Mouse (Mus musculus) spleen, adult 12 weeks (tissue): ENCODE measurements around the gene Mpped2.

Experiments
- DNase-seq: peaks from one replicate; pipeline ENCODE4 v3.0.0; 2022; ENCODE audit warnings: low spot score

Mpped2 gene

GRCm38 (mm10) chr2:106856361-106856961, 163.4 kb downstream of the Mpped2 start:
- DNase-seq: no peak

- DNase-seq: no peak
Measured at GRCm38 (mm10) chr2:106857258-106857657, 164.2 kb downstream of the Mpped2 start.

DNA sequence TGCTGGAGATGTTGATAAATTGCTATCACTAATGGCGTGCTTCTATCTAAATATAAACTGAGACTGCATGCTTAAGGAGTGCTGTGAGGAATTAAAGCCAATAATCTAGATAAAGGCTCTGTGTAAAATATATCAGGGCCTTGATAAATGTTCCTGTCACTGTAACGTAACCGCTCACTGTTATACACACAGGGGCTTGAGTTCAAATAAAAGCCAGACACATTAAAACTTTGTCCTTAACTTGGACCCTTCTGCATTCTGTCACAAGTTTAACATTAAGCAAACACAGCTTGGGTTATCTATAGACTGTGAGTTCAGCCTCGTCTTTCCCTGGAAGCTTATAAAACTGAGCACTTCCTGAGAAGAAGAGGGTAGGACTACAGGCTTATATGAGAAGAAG, 164.6 kb downstream of the Mpped2 start:
- DNase-seq: no peak

DNA sequence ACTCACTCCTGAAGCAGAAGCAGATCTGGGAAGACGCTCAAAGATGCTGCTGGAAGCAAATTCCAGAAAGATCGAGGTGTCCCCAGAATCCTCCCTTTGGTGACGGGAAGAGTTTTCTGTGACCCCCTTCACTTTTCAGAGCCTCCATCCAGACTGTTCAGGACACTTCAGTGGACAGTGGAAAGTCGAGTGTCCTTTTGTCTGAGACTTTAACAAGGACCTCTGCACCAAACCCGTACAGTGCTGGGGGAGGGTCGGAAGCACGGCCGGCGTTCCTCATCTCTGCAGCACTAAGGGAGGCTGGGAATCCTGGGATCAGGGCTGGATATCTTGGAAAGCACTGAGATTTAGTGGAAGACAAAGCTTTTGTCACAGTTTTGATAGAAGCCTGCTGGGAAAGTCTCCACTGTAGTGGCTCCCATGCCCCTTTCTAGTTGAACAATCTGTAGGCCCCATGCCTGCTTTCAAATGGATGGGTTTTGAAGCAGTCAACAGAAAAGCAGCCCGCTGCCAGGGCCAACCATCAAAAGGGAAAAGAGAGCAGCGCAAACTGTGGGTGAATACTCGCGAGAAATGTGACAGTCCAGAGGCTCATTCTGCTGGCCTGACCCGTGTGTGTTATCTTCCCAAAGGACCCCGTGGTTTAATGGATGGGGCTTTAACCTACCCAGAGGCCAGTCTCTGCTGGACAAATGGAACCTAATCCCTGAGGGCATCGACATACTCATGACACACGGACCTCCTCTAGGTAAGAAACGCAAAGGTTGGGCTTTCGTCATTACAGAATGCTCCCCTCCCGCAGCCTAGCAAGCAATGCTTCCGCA, 168.0 kb downstream of the Mpped2 start:
- no peak for DNase-seq

DNA sequence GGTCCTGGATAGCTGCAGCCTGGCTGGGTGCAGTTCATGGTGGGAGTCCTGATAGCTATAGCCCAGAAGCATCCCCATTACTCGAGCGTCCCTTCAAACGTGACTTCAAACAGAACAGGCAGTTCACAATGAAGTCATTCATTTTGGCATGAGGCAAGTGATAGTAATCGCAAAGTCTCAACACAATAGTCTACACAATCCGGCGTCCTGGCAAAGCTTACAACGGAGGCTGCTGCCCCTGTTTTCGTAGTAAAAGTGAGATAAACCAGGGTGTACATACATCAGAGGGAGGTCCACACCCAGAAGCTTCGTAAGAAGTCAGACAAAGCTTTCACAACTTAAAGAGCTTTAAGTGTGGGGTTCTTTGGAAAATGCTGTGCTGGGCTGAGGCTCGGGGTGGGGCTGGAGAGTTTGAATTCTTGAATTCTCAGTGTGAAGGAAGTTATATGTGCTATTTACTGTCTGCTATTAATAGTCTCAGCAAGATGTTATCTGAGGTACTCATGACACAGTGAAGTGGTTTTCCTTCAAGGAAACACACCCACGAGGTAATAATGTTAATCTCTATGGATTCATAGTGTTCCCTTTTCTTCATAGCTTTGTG, 170.1 kb downstream of the Mpped2 start:
- DNase-seq: no peak

DNA sequence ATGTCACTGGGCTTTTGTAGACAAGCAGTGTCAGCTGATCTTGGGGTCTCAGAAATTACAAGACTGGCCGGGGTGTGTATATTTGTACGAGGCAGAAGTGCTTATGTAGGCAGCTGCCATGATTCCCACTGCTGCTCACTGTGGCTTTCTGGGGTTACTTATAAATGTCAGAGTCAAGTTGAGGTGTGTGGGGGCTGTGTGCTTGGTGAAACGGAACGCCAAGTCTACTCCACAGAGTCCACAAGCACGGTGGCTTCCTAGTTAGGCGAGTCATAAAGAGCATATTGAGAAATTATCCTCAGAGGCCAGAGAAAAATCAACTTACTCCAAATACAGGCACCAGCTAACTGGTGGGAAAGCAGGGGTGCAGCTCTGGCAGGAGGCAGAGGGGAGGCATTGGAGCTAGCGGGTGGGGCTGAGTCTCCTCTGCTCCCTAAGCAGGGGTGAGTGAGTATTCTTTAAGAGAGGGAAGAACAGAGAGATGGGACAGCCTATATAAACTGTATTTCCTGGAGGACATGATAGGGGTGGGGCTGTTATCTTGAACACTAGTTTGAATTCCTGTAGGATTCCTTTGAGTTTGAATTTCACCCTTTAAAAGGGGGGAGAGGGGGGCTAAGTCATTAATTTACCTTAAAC, 172.2 kb downstream of the Mpped2 start:
- no peak for DNase-seq

GRCm38 (mm10) chr2:106866303-106866702, 173.2 kb downstream of the Mpped2 start:
- no peak for DNase-seq

DNA sequence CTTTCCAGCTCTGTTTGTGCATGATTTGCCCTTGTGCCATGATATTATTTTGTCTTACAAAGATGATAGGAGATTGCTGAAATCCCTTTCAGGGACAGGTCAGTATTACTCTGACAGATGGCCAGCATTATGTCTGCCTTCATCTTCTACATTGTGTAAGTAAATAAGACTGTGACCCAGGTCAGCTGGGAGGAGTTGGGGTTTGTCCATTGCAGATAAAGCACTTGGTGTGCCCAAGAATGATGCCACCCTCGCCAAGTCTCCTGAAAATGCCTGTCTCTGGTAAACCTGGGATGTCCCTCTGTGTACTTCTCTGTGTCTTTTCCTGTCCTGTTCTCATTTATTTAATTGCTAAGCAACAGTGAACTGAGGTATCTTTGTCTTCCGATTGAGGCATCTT, 177.8 kb downstream of the Mpped2 start:
- no peak for DNase-seq

- DNase-seq: no peak
Measured at GRCm38 (mm10) chr2:106873166-106873565, 180.1 kb downstream of the Mpped2 start.

DNA sequence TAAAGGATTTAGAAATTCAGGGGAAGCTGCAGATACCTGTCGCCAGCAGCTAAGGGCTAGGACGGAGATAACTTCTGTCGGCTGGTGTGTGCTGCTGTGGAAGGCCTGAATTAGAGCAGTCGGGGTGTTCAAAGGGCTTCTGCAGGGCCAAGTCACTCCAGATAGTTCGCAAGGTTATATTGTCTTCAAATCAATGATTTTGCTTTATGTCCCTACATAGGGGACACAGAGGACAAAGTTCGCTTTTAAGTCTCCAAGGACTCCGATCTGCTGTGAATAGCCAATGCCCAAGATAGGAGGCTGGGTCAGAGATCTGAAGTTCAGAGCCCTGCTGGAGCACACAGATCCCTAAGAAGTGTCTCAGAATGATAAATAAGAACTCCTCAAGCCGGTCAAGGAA, 190.3 kb downstream of the Mpped2 start:
- DNase-seq: no peak

GRCm38 (mm10) chr2:106888174-106888573, 195.1 kb downstream of the Mpped2 start:
- no peak for DNase-seq

DNA sequence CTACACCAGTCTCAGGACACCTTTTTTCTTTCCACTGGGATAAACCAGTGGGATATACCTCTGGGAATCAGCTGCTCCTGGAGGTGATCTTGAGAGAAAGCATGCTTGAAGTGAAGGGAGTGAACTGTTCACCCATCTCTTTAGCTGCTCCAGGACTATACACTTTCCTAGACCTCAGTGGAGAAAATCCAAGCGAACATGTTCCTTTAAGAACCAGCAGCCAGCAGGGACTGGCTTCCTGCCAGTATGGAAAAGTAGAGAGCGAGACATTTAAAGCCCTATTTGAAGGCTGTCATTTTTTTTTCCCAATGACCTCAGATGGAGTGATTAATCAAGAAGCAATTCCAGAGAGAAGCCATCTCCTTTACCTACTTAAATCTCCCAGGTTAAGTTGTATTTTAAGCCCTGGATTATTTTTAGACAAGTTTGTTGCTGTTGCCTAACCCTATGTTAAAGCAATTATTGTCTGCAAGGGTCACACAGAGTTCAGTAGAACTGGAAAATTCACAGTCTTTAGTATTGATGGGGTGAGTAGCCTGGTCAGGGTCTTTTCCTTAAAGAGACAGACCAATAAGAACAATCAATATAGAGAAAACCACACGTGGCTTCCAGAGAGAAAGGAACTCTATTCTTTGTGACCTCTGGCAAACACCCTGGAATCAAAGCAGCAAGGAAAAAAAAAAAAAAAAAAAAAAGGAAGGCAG, 196.4 kb downstream of the Mpped2 start:
- no peak for DNase-seq

DNA sequence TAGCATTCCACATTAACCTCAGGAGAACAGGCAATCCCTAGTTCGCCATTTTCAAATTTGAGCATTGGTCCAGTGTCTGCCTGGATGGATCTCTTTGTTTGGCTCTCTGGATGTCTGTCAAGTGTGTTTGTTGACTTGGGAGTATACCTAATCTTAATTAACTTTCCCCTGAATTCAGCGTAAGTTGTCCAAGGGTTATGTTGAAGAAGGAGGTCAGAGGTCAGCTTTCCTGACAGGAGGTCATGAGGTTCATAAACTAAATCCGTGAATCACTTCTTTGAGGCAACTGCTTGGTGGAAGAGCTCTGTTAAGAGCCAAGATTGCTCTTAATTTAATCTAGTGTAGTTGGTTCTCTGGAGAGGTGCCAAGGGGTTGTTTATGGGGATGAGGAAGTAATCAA, 200.3 kb downstream of the Mpped2 start:
- no peak for DNase-seq

DNA sequence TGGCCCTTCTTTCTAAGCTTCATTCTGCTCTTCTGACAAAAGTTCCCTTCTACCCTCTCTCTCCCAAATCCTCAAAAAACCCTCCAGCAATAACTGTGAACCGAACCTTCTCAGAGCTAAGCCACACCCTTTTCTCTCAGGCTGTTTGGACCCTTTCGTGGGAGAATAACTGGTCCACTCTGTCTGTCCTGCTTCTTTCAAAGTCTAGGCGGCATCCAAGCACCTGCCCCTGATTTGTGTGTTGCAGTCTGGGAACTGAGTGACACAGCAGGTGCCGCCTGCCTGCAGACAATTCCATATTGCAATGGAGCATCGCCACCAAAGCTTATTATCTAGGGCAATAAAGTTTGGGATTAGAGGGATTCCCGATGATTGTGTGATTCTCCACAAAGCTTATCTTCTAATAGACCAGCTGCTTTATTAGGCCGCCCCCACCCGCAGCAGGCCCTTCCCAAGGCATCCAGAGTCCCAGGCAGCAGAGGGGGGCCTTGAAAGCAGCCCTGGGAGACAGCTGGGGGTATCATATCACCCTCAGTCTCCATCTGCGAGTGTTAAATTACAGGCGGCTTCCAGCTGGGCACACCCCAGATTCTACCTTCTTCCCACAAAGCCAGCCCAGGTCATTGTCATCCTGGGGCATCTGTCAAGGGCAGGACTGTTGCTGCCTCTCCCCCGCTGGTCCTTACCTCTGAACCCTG, 202.4 kb downstream of the Mpped2 start:
- no peak for DNase-seq

DNA sequence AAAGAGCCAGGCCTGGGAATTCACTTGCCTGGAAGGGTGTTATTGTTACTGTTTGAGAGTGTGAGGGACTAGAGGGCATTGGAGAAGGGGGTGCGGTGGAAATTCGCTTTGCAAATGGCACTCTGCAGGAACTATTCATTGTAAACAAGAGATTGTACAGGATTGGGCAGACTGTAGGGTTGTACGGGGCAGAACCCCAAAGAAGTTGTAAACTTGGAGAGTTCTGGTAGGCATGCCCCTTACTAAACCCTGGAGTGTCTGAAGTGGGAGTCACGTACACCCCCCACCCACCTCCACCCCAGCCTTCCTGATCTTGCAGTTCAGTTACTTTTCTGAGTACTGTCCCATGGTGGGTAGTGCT, 202.9 kb downstream of the Mpped2 start:
- DNase-seq: no peak

DNA sequence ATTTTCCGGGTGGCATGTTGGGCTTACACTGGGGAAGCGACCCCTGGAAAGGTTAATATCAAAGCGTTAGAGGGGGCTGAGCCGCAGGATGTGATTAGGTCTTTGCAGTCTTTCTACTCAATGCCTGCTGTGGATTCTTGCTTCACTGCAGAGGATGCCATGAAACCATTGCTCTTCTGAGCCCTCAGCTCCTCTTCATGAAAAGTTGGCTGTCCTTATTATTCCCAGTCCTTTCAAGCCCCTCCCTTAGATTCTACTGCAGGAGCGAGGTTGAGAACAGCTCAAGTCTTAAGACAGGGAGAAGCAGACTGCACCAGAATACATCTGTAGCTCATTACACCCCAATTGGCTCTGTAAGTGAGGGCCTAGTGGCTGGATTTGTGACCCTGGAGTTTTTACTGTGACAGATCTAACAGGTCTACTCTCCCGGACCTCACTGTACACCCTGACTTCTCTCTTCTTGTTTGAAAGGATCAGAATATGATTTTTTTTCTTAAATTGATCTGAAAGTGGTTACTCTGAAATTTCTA, 218.9 kb downstream of the Mpped2 start:
- no peak for DNase-seq
